Mouse (Mus musculus): ENCODE measurements around the gene Hapln2. TPM values are rescaled to one million over a fixed set of nuclear protein-coding genes. Genes with fewer than 3 reads are reported as not detected.

Gene Hapln2
- 1 to 10 TPM in 1 of 2 experiments, under 1 TPM in 1; 0.42 to 1.0 TPM for total RNA-seq (2021)
- long read RNA-seq, partial matches to known transcripts: 1 of 1 reads
- long read RNA-seq, other reads (novel, unspliced or antisense): 0 of 1 reads

DNA sequence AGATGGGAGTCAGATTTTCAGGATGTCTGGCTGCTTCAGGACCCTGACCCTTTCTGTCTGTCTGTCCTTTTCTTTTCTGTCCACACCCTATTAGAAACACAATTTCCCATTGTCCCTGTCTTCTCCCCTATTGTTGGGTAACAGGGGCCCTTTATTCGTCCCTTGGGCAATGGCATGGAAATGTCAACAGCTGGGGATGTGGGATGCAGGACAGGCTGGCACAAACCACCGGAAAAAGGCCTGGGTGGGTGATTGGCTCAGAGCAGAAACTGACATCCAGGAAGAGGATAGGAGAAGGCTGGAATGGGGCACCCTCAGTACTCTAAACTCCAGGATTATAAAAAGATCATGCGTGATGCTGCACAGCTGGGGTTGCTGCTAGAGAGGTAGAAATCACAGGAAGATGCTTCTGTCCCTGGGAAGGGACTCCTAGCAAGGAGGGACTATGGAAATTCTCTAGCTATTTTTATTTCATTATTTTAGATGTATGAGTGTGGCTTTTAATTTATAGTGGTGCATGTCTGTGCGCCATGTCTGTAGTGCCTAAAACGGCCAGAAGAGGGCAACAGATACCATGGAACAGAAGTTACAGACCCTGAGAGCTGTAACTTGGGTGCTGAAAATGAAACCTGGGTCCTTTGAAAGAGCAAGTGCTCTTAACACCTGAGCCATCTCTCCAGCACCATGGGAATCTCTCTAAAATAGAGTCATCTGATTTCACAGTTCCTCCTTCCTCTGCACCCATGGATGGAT lies at the start of gene Hapln2:
TSS of gene Hapln2 (minus strand) at position 150 of the 753 bp plus-strand sequence.
- DNase-seq (ENCODE audit: low spot score in 2 of 2): no peak

- no peak for DNase-seq (ENCODE audit: low spot score in 2 of 2)
Measured at GRCm38 (mm10) chr3:88074766-88075165, 47.4 kb upstream of the Hapln2 start.

GRCm38 (mm10) chr3:88074351-88074750 lies 47.0 kb upstream of the Hapln2 start:
- no peak for DNase-seq (ENCODE audit: low spot score in 2 of 2)

- no peak for DNase-seq (ENCODE audit: low spot score in 2 of 2)
Measured at GRCm38 (mm10) chr3:88073631-88074030, 46.2 kb upstream of the Hapln2 start.

- DNase-seq (ENCODE audit: low spot score in 2 of 2): peak; percentile 95 to 96
Measured at GRCm38 (mm10) chr3:88071783-88072182, 44.4 kb upstream of the Hapln2 start.

DNA sequence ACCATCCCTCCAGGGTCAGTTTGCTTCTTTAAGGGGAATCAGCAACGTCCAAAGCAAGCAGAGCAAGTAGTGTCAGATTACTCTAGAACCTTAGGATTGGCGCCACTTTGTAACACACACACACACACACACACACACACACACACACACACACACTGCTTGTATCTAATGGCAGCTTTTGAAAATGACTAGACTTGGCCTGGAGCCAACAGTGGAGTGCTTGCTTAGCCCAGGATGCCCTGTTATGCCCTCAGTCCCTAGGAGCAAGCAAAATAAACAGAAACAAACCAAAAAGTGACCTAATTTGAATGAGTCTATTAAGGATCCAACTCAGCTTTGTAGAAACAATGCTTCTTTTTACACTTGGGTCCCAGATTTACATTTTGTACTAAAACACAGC lies 41.0 kb upstream of the Hapln2 start:
- DNase-seq (ENCODE audit: low spot score in 2 of 2): no peak

- DNase-seq (ENCODE audit: low spot score in 2 of 2): peak; percentile 77 to 87
Measured at GRCm38 (mm10) chr3:88057902-88058696, 30.7 kb upstream of the Hapln2 start, which contains the start of gene Naxe. TSS of gene Naxe (minus strand) at chr3:88058495.

- DNase-seq (ENCODE audit: low spot score in 2 of 2): no peak
Measured at GRCm38 (mm10) chr3:88057030-88057429, 29.6 kb upstream of the Hapln2 start.

GRCm38 (mm10) chr3:88049532-88049931 lies 22.1 kb upstream of the Hapln2 start:
- DNase-seq (ENCODE audit: low spot score in 2 of 2): no peak

DNA sequence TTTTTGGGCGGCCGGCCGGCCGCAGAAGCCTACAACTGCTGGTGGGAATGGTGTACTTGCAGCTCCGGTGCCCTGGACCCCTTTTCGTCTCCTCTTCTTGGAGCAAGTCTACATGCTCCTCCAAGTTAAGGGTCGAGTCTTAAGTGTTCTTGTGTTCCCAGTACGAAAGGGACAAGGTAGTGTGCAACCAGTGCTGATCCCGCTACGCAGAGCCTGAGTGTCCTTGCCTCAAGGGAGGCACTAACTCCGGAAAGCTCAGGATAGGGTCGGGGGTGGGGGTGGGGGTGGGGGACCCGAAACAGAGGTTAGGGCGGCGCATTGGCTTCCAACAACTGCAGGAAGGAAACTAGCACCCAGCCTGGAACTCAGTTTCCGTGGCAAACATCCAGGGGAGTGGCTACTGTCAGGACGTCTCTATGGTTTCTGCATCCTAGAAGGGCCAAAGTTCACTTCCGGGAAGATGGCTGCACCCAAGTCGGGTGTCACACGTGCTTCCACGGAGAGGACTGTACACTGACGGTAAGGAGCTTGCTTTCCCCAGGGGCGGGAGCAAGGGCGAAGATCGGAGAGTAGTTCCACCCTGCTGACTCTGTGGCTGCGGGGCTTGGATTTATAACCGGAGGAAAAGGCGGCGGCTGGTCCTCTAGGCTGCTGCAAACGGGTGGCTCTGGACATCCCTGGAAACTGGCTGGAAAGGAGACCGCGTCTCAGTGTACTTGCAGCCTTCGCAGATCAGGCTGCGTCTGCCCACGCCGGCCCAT lies 15.5 kb upstream of the Hapln2 start, which contains the start of gene Gpatch4:
TSS of gene Gpatch4 (plus strand) at position 448 of the 761 bp plus-strand sequence.
- DNase-seq (ENCODE audit: low spot score in 2 of 2): peak; percentile 84 to 87

DNA sequence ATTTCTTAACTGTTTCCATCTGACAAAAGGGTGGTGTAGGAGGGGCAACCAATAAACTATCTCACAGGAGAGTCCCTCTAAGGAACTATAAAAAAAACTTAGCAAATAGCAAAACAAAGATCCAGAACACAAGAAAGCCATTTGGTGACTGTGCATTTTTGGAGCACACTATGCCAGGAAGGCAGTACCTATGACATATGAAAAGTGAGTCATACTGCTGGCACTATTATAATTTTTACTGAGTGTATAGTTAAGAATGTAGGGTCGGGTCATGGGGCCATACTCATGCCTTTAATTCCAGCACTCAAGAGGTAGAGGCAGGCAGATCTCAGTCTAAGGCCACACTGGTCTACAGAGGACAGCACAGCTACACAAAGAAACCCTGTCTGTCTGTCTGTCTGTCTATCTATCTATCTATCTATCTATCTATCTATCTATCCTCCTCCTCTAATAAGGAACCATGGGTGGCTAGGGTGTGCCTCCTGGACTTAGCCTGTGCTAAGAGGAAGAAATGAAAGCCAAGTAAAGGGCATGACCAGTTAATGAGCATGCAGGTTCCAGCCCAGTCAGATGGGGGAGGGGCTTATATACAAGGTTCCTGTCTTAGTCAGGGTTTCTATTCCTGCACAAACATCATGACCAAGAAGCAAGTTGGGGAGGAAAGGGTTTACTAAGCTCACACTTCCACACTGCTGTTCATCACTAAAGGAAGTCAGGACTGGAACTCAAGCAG lies 8.3 kb upstream of the Hapln2 start:
- no peak for DNase-seq (ENCODE audit: low spot score in 2 of 2)

GRCm38 (mm10) chr3:88033506-88033905 lies 6.1 kb upstream of the Hapln2 start:
- DNase-seq (ENCODE audit: low spot score in 2 of 2): no peak

DNA sequence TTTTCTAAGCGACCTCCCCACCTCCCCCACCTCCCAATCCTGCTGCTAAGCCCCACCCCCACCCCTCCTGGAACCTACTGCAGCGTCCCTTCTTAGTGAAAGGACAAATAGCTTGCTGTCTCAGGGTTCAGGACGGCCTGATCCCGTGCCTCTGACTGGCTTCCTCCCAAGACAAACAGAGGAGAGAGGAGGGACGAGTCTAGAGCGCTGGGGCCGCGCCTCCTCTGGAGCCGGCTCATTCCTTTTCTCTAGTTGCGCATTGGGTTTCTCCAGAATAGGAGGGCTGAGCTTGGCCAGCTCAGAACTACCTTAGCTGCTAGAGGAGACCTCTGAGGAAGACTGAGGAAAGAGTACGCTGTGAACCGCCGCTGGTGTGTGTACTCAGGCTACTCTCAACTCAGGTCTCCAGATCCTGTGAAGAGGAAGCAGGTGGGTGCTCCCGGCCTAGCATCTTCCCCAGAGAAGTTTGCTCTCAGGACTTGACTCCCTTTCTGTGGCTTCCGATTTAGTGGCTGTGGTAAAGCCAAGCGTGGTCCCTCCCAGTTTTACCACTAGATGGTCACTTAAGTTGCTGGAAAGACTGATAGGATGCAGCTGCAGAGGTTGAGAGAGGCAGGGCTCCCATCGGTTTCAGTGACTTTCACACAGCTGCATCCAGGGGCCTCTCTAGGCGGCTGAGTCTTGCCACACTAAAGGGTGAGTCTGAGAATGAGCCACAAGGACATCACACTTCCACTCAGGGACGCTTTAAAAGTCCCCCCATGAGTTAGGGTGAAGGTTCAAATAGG lies 3.4 kb upstream of the Hapln2 start:
- peak; percentile 21 to 27 for DNase-seq (ENCODE audit: low spot score in 2 of 2)

DNA sequence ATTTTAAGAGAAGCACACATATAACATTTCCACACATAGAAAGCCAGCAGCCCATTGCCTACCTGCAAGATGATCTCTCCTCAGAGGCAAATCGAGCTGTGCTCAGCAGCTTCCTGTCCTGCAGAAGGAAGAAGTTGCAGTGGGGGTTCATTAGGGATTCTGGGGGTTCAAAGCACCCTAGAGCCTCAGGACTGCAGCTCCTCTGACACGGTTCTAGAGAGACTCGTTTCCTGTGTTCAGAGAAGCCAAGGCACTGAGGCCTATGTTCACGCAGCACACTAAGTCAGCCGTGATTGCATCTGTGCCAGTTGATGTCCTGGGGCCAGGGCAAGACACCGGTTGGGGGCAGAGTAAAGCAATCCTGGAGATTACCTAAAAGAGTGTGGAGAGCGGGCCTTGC lies 560 bp downstream of the Hapln2 start:
- no peak for DNase-seq (ENCODE audit: low spot score in 2 of 2)

DNA sequence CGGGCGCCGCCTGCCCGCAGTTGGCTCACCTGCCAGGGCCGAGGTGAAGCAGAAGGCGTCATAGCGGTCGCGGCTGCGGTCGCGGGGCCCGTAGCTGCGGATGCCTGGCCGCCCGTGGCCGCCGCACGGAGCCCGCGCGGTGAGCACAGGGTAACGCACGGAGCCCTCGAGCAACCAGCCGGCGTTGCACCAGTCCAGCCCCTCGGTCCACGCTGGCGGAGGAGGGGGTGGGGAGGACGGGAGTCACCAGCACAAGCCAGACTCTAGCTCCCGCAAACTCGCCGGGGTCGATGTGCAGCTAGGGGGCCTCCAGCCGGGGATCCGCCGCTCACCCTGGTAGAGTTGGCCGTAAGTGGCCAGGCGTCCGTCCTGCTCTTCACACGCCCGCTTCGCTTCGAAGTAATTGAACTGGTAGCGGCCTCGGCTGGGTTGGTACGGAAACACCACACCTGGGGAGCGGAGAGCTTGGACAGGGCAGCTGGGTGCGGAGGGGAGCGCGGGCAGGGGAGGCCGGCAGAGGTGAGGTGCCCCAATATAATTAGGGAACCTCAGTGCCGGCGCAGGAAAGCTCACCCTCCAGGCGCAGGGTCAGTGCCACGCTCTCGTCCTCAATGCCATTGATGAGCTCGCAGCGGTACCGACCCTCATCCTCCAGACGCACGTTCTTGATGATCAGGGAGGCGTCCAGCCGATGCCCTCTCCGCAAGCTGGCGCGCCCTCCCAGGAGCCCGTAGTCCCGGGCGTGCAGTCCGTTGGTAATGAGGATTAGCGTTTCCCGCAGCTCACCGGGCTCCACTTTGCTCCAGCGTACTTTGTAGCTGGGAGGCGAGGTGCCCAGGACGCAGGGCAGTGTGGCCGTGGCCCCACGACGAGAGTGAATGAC lies 4.0 kb downstream of the Hapln2 start:
- peak; percentile 26 to 34 for DNase-seq (ENCODE audit: low spot score in 2 of 2)

DNA sequence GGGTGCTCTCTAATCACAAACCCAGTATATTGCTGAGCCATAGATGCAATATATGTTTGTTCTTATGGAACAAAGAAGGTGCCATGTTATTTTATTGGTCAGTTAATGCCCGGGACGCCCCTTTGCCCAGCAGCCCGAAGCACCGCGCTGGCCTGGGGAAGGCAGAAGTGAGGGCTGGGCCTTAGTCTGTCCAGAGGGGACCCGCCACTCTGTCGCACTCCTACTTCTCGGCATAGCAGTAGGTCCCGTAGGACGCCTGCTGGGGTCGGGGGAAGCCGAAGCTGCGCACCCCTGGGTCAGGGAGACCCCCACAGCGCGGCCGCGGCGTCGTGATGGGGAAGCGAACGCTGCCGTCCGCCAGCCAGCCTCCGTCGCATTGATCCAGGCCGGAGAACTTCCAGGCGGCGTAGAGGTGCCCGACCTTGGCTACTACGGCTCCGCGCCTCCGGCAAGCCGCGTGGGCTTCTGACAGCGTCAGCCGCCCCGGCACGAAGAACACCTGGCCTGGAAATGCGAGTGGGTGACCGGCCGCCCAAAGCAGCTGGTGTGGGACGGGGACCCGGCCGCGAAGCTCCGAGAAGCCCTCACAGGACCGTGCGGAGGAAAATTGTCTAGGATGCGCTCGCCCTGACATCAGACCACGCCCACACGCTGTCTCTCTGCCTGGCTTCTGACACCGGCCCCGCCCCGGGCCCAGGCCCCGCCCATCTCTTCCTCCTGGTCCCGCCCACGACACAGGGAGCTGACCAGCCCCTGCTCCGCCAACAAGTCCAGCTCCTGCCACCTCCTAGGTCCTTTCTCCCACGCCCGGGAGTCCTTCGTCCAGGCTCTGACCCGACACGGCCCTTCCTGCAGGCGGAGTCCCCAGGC lies 4.8 kb downstream of the Hapln2 start:
- peak; percentile 64 to 76 for DNase-seq (ENCODE audit: low spot score in 2 of 2)

DNA sequence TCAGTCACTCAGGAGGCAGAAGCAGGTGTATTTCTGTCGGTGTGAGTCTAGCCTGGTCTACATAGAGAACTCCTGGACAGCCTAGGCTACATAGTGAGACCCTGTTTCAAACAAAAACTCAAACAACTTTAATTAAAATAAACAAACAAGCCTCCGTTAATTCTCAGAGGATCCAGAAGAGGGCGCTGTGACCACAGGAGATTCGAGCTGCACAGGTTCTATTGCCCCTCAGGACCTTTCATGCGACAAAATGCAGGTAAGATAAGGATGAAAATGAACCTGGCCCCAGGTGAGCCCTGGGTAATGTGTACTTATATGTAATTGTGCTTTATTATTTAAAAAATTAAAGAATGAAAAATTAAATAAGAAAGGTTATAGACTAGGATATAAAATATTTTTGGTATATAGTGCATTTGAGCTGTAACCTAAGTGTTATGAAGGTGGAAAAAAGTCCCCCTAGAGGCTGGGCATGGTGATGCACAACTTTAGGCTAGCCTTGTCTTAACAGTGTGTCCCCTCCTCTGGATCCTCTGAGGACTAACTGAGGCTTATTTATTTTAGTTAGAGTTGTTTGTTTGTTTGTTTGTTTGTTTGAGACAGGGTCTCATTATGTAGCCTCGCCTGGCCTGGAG lies 16.6 kb downstream of the Hapln2 start:
- DNase-seq (ENCODE audit: low spot score in 2 of 2): peak; percentile 26 to 37
